Mouse (Mus musculus) cerebellum, postnatal 36 days (tissue): Measurements from ENCODE around the gene Cyp4a12a.
"Not testable (repeated sequence)": the region's sequence is repeated elsewhere in the genome, so short reads cannot be mapped to it uniquely, and the experiment has no call there.

ENCODE experiments used
- DNase-seq, 2 experiments: peaks; one replicate each; pipeline ENCODE4 v3.0.0; 2021 to 2022; ENCODE audit warnings: mixed read lengths in 2 of 2

The Cyp4a12a gene

DNA sequence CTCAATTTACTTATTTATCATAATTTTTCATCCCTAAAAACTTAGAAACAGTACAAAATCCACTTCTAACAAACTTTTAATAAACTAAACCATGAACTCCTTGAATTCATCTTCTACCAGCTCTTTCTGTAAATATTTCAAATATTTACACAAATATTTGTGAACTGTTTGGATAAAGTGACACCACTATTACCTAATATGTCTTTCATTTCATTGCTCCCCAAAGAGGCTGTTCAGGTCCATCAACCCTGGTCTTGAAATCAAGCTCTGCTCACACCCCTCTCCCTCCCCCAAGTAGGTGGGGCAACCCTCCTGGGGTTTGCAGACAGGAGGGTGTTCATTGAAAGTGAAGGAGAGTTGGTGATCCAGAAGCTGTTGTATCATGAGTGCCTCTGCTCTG, at the start of gene Cyp4a12a:
TSS of gene Cyp4a12a (plus strand) at position 301 of the 400 bp plus-strand sequence.
- not testable (repeated sequence) for DNase-seq

DNA sequence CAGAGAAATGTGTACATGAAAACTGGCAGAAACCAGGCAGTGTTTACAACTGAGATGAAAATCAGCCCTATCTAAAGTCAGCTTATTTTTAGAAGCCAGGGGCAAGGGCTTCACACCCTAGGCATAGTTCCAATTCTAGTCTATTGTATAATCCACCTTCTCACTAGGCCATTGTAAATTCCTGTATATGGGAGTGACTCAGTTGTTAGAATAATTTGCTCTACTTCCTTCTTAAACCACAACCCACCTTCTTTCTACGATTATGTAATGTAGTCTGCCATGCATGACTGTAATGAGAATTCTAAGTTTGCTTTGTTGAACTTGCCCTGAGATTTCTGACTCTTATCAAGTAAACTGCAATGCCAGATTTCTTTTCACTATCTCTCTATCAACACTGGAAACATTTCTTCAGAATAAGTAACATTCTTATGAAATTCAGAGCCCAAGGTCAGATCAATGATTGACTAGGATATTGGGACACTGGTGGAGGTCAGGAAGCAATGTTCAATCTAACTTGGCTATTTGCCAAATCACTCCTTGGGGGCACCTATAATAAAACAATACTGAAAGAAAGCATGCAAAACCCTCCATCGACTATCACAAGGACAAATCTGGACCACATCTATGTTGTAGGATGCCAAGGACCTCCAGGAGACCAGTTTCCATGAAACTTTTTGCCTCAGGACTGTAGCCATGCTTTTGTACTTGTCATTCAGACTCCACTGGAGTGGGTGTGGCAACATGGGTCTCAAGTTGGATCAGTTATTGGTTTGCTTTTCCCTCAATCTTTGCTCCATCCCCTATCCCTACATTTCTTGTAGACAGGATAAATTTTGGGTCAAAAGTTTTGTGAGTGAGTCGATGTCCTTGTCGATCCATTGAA, 33.9 kb upstream of the Cyp4a12a start:
- not testable (repeated sequence) for DNase-seq

DNA sequence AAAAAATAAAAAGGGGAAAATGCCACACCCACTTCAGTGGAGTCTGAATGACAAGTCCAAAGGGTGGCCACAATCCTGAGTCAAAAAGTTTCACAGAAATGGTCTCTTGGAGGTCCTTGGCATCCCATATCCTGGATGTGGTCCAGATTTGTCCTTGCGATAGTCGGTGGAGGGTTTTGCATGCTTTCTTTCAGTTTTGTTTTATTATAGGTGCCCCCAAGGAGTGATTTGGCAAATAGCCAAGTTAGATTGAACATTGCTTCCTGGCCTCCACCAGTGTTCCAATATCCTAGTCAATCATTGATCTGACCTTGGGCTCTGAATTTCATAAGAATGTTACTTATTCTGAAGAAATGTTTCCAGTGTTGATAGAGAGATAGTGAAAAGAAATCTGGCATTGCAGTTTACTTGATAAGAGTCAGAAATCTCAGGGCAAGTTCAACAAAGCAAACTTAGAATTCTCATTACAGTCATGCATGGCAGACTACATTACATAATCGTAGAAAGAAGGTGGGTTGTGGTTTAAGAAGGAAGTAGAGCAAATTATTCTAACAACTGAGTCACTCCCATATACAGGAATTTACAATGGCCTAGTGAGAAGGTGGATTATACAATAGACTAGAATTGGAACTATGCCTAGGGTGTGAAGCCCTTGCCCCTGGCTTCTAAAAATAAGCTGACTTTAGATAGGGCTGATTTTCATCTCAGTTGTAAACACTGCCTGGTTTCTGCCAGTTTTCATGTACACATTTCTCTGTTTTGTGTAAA, 20.4 kb upstream of the Cyp4a12a start:
- not testable (repeated sequence) for DNase-seq

DNA sequence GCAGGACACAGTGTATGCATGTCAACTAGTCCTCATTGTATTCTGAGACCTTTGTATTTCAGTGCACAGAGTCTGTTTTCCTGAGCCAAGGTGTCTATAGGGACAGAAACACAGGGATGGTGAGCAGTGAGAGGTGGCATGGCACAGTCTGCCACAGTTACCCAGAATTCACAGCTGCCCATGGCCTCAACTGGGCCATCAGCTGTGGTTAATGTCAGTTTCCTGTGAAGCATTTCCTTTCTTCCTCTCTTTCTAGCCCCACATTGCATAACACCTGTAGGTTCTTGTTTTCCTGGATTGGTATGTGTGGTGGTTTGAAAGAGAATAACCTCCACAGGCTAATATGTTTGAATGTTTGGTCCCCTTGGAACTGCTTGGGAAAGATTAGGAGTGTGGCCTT, 18.5 kb upstream of the Cyp4a12a start:
- DNase-seq: no peak

DNA sequence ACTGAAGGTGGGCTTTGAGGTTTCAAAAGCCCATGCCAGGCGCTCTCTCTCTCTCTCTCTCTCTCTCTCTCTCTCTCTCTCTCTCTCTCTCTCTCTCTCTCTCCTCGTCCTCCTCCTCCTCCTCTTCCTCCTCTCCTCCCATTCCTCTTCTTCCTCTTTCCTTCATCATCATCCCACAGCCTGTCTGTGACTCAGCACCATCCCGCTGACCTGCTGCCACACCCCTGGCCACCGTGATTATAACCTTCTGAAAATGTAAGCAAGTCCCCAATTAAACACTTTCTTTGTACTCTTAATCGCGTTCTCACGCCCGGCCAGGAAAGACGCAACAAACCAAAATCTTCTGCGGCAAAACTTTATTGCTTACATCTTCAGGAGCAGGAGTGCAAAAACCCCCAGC, 18.1 kb upstream of the Cyp4a12a start:
- DNase-seq: not testable (repeated sequence)

DNA sequence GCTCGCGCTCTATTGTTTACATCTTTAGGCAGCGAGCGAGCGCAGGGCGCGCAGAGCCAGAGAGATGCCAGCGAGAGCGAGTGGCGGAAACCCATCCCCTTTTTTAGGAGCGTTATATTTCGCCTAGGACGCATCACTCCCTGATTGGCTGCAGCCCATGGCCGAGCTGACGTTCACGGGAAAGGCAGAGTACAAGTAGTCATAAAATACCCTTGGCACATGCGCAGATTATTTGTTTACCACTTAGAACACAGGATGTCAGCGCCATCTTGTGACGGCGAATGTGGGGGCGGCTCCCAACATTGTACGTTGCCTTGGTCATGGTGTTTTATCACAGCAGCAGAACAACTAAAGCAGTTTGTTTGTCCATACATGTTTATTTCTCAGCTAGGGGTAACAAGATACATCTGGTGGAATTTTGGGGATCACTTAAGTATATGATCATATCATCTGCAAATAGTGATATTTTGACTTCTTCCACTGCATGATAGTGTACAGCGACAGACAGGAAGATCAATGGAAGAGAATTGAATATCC, 17.5 kb upstream of the Cyp4a12a start:
- not testable (repeated sequence) for DNase-seq

DNA sequence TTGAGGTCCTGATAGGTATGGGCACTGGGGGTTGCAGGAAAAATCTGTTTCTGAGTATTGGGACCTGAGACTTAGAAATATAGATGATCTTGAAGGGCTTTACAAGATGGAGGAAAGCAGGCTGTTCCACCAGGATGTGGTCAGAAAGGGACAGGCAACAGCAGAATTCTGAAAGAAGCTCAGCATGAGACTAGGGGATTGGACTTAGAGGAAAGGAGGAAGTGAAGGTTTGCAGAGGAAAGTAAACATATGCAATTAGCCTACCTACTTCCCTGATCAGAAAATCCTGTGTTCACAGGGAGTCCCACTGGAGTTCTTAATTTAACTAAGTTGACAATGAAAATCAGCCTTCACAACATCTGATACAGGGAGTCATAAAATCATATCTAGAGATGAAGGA, 26.9 kb downstream of the Cyp4a12a start:
- DNase-seq: not testable (repeated sequence)

DNA sequence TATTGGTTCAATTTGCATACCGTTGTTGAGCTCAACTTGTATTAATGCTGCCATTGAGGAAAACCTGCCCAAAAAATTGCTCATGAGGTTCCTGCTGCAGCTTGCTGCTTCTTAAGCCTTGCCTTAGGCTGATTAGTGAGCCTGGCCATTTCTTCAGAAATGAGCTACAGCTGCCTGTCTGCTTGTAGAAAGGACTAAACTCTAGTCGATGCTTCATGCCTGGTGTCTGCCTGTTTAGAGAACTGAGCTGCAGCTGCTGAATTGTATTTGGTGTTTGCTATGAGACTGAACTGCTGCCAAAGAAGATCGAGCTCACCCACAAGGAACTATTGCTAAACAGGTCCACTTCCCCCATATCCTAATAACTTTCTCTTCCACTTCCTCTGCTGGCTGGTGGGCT, 66.8 kb downstream of the Cyp4a12a start:
- DNase-seq: not testable (repeated sequence)

DNA sequence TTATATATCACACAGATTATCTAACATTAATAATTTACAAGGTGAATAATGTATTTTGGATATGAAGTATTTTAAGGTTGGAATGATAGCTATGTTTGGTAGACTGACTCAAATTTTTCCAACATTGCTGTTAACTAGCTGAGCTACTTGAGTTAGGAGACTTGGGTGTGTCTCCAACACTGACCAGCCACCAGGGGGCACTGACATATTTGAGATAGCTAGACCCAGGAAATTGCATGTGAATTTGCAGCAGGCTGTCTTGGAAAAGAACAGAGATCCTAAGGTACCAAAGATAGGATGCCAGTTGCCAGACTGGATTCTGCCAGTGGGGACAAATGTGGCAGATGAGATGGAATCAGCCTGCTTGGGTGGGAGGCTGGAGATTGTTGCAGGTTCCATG, 69.2 kb downstream of the Cyp4a12a start:
- not testable (repeated sequence) for DNase-seq
